Mouse (Mus musculus): ENCODE data around the gene Slc25a13.

GRCm38 (mm10) chr6:6153426-6153825 lies 63.5 kb downstream of the Slc25a13 start:
- TF ChIP-seq POLR2A (IDR thresholded peaks at IDR 0.05; ENCODE audit: insufficient read depth, low read length) (no peak), EP300 (IDR thresholded peaks at IDR 0.05; ENCODE audit: insufficient read depth, low read depth, low read length) (no peak)
